Mouse (Mus musculus): ENCODE data around the gene Klhdc2.

The Klhdc2 gene

GRCm38 (mm10) chr12:69302171-69302570 lies 5.7 kb downstream of the Klhdc2 start:
- no peak for DNase-seq (ENCODE audit: low read depth)

DNA sequence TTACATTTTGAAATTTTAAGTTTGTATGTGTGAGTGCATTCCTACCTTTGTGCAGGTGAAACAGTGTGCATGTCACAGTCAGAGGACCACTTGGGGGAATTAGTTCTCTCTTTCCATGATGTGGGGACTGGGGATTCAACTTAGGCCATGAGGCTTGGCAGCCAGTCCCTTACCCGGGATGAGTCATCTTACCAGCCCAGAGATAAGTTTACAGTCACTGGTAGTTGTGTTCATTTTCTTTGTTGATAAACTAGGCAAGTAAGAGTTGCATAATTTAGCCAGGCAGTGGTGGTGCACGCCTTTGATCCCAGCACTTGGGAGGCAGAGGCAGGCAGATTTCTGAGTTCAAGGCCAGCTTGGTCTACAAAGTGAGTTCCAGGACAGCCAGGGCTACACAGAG lies 7.6 kb downstream of the Klhdc2 start:
- no peak for DNase-seq (ENCODE audit: low read depth)

DNA sequence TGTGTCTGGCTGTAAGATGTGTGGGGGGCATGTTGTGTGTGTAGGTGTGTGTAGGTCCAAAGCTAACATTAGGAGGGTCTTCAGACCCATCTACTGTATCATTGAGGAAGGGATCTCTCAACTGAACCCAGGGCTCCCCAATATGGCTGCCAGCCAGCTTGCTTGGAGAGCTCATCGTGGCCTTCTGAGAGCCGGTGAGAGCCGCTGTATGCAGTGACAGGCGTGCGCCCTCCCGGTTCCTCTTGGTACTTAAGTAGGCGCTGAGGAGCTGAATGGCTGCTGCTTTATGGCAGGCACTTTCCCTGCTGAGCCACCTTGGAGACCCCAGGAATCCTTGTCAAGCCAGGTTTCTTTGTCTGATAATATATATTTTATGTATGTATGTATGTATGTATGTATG lies 9.9 kb downstream of the Klhdc2 start:
- DNase-seq (ENCODE audit: low read depth): no peak

DNA sequence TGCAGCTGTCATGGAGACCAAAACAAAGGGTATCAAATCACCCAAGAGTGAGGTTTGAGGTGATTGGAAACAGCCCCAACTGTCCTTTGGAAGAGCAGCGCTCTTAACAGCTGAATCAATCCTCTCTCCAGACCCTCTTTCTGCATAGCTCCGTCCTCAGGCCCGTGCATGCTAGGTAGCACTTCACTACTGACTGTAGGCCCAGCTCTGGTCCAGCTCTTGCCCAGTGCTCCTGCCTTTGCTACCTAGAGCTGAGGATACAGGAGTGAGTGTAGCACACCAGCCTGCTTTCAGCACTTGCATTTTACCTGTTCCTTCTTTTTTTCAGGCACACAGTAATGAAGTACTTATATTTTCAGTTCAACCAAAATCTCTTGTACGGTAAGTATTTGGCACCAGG lies 13.2 kb downstream of the Klhdc2 start:
- no peak for DNase-seq (ENCODE audit: low read depth)

- DNase-seq (ENCODE audit: low read depth): no peak
Measured at GRCm38 (mm10) chr12:69318431-69318830, 21.9 kb downstream of the Klhdc2 start.

GRCm38 (mm10) chr12:69331187-69331586 lies 34.7 kb downstream of the Klhdc2 start:
- no peak for DNase-seq (ENCODE audit: low read depth)

DNA sequence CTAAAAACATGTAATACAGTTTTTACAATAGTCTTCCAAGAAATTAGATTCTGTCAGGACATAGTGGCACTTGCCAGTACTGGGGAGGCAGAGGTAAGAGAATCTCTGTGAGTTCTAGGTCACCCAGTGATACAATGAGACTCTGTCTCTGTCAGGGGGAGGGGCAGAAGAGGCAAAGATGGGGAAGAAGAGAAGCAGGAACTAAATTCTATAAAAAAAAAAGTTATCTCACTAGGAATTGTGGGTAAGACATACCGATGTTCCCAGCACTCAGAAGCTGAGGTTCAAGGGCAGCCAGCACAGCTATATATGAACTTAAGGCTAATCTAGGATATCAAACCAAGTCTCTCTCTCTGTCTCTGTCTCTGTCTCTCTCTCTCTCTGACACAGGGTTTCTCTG lies 35.7 kb downstream of the Klhdc2 start:
- no peak for DNase-seq (ENCODE audit: low read depth)

- DNase-seq (ENCODE audit: low read depth): peak; percentile 39
Measured at GRCm38 (mm10) chr12:69333547-69333946, 37.1 kb downstream of the Klhdc2 start.

- no peak for DNase-seq (ENCODE audit: low read depth)
Measured at GRCm38 (mm10) chr12:69349928-69350327, 53.4 kb downstream of the Klhdc2 start.

- DNase-seq (ENCODE audit: low read depth): no peak
Measured at GRCm38 (mm10) chr12:69351685-69352084, 55.2 kb downstream of the Klhdc2 start.

DNA sequence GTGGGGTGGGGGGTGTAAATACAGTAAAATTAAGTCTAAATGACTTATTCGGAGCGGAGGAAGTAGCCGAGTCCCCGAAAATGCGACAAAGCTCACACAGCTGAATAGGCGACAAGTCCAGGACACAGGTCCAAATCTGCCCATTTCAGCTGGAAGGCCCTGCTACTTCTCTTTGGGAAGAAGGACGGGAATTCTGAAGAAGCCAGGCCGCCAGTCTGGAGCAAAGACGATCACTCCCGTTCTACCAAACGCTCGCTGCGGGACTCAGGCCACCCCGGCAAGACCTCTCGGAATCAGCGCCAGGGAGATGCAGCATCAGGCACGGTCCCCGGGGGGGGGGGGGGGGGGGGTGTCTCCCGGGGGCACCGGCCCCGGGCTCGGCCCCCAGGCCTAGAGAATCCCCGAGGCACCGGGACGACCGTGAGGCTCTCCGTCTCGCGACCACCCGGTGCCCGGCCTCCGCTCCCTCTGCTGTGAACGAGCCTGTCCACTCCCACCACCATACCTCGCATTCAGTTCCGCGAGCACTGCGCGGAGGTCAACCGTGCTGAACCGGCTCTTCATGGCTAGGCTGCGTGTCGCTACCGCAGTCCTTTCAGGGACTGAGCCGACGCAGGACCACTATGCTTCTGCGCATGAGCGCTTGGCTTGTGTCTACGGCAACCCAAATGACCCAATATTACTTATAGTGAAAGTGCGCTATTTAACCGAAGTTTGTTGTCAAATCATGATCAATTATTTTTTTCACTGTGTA lies 60.2 kb downstream of the Klhdc2 start, which contains the start of gene Nemf:
Gene Nemf (minus strand): TSS at position 620 of the 754 bp plus-strand sequence.
- peak; percentile 87 for DNase-seq (ENCODE audit: low read depth)

DNA sequence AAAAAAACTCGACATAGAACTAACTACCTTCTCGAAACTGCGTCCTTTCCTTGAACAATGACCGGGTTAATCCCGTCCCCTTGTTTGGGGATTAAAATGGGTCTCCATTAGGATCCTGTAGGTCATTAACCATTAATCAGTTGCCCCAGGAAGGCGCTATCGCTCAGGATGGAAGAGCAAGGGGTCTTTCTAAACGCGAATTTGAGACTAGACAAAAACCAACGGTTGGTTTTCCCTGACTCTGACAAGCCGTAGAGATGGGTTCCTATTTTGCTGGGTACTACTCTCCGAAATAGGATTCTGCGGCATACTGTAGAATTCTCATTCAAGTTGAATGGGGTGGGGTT lies 60.8 kb downstream of the Klhdc2 start:
- no peak for DNase-seq (ENCODE audit: low read depth)
